9 mouse cellular contexts compared by ENCODE assay signal in the genomic region with DNA sequence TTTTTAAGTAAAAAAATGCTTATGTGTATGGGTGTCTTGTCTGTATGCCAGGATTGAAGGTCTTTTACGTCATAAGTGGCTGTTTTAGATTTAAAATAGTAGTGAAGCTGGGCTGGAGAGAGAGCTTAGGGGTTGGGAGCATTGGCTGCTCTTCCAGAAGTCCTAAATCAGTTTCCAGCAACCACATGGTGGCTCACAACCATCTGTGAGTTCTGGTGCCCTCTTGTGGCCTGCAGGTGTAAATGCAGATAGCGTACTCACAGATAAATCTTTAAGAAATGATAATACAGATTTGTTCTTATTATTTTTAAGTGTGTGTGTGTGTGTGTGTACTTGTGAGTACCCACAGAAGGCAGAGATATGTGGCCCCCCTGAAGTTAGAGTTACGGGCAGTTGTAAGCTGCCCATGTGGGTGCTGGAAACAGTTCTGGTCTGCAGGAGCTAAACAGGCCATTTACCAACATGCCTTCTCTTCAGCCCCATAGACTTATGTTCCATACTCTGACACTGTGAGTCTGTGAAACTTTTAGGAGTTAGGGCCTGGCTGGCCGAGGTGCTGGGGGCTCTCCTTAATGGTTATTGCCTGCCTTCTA. TPM values are rescaled to one million over a fixed set of nuclear protein-coding genes. Genes with fewer than 3 reads are reported as not detected.
DNase-seq lines count a peak whose midpoint lies in the region; ATAC-seq and TF ChIP-seq lines count a peak whose summit lies in the region.
"Had no signal": no experiment of that assay in that cellular context is flagged by ENCODE, and none has a peak within 500 bp of the region (broad histone marks: within the 10 kb centered on the region; RNA-seq: fewer than 3 reads in every experiment).

No protein-coding gene starts in this region.

- no peak overlapping the region for H3K4me2 ChIP-seq in forebrain, embryonic 12.5 days

- H3K9me3 ChIP-seq in forebrain, embryonic 10.5 days = no peaks in the 10 kb centered on the region
- no peaks in the 10 kb centered on the region for H3K9me3 ChIP-seq in forebrain, embryonic 12.5 days

- peak; percentile 81 for TF ChIP-seq CTCF in cortical plate, adult 2 months (IDR thresholded peaks at IDR 0.05; ENCODE audit: extremely low read depth, insufficient read depth, low read length)

- H3K27ac ChIP-seq in forebrain, embryonic 10.5 days = no peak overlapping the region
- H3K27ac ChIP-seq in forebrain, embryonic 12.5 days = no peak overlapping the region
- H3K27ac ChIP-seq in cortical plate, adult 2 months (ENCODE audit: insufficient read depth, low read length) = no peak overlapping the region

- peaks cover 63% of the 10 kb centered on the region for H3K36me3 ChIP-seq in forebrain, embryonic 10.5 days (replicated peaks)
- peaks cover 17% of the 10 kb centered on the region for H3K36me3 ChIP-seq in forebrain, embryonic 12.5 days (replicated peaks)

- no peak overlapping the region for H3K9ac ChIP-seq in forebrain, embryonic 12.5 days

- 52% methylated on average over 4 of the region's 4 CpGs for WGBS in forebrain, embryonic 10.5 days
- WGBS in forebrain, embryonic 12.5 days = 48% methylated on average over 4 of the region's 4 CpGs

- DNase-seq in forebrain, embryonic 10.5 days (ENCODE audit: extremely low spot score, low spot score) = peak; percentile 47
- peak; percentile 81 for DNase-seq in adipocyte (ENCODE audit: low spot score)
- peak; percentile 64 to 73 for DNase-seq in heart, postnatal 14 days
- peak; percentile 70 to 72 for DNase-seq in kidney, postnatal 4 days
- DNase-seq in lung, postnatal 25 days (ENCODE audit: low spot score) = peak; percentile 48
- DNase-seq in right cerebral cortex, adult 18-20 months = peak; percentile 49

- no peak for ATAC-seq in forebrain, embryonic 12.5 days (ENCODE audit: low FRiP score)
- ATAC-seq: Patski had no signal

- intact Hi-C loops in heart, postnatal 14 days (cut with DNase I) = no loop called here

- H3K4me1 ChIP-seq in forebrain, embryonic 10.5 days = no peaks in the 10 kb centered on the region
- H3K4me1 ChIP-seq in forebrain, embryonic 12.5 days = no peaks in the 10 kb centered on the region
- no peaks in the 10 kb centered on the region for H3K4me1 ChIP-seq in cortical plate, adult 2 months (ENCODE audit: control insufficient read depth, insufficient read depth, low read length)

- no peak overlapping the region for H3K4me3 ChIP-seq in forebrain, embryonic 10.5 days
- H3K4me3 ChIP-seq in forebrain, embryonic 12.5 days (replicated peaks) = no peak overlapping the region
- H3K4me3 ChIP-seq in cortical plate, adult 2 months (ENCODE audit: insufficient read depth, low read length) = no peak overlapping the region

- TF ChIP-seq POLR2A in cortical plate, adult 2 months (IDR thresholded peaks at IDR 0.05; ENCODE audit: extremely low read depth, insufficient read depth, low read length) = no peak

- no peaks in the 10 kb centered on the region for H3K27me3 ChIP-seq in forebrain, embryonic 10.5 days (ENCODE audit: poor library complexity, severe bottlenecking)
- no peaks in the 10 kb centered on the region for H3K27me3 ChIP-seq in forebrain, embryonic 12.5 days
- H3K27me3 ChIP-seq: Patski had no signal

RNA-seq across cellular contexts. Expression of a gene that starts 8.6 kb away (rescaled TPM):
- 15.1 and 18.8 TPM in 2 replicates for polyA plus RNA-seq in forebrain, embryonic 10.5 days (2016; fragmentation: Nextera tagmentation; extraction: Ambion mirVana)
- polyA plus RNA-seq in forebrain, embryonic 12.5 days (2016; fragmentation: Nextera tagmentation; extraction: Ambion mirVana) = 24.0 and 29.3 TPM in 2 replicates
- 19.6 and 22.3 TPM in 2 replicates for polyA plus RNA-seq in cortical plate, adult 2 months (2012; rRNA removed)
- total RNA-seq in heart, postnatal 14 days (2021) = 10 to 100 TPM in 1 of 2 experiments, 1 to 10 TPM in 1; 8.9 to 11.4 TPM

RNA-seq across cellular contexts. Expression of a gene that starts 9.1 kb away (rescaled TPM):
- polyA plus RNA-seq in forebrain, embryonic 10.5 days (2016; fragmentation: Nextera tagmentation; extraction: Ambion mirVana) = 21.3 TPM in 2 replicates
- polyA plus RNA-seq in forebrain, embryonic 12.5 days (2016; fragmentation: Nextera tagmentation; extraction: Ambion mirVana) = 24.6 and 24.7 TPM in 2 replicates
- polyA plus RNA-seq in cortical plate, adult 2 months (2012; rRNA removed) = 12.7 and 13.0 TPM in 2 replicates
- 10 to 100 TPM; 16.0 to 17.3 TPM for total RNA-seq in heart, postnatal 14 days (2021)

RNA-seq across cellular contexts. Expression of a gene that starts 9.2 kb away (rescaled TPM):
- 382 and 391 TPM in 2 replicates for polyA plus RNA-seq in forebrain, embryonic 10.5 days (2016; fragmentation: Nextera tagmentation; extraction: Ambion mirVana)
- polyA plus RNA-seq in forebrain, embryonic 12.5 days (2016; fragmentation: Nextera tagmentation; extraction: Ambion mirVana) = 313 and 315 TPM in 2 replicates
- 147 and 150 TPM in 2 replicates for polyA plus RNA-seq in cortical plate, adult 2 months (2012; rRNA removed)
- total RNA-seq in heart, postnatal 14 days (2021) = 10 to 100 TPM; 56.0 to 63.2 TPM

RNA-seq across cellular contexts. Expression of a gene that starts 9.6 kb away (rescaled TPM):
- 3.7 and 3.9 TPM in 2 replicates for polyA plus RNA-seq in forebrain, embryonic 10.5 days (2016; fragmentation: Nextera tagmentation; extraction: Ambion mirVana)
- polyA plus RNA-seq in forebrain, embryonic 12.5 days (2016; fragmentation: Nextera tagmentation; extraction: Ambion mirVana) = 2.2 and 3.1 TPM in 2 replicates
- polyA plus RNA-seq in cortical plate, adult 2 months (2012; rRNA removed) = 0.34 and 0.58 TPM in 2 replicates
- under 1 TPM; 0.66 to 0.96 TPM for total RNA-seq in heart, postnatal 14 days (2021)

RNA-seq across cellular contexts. Expression of a gene that starts 43.2 kb away (rescaled TPM):
- polyA plus RNA-seq in forebrain, embryonic 10.5 days (2016; fragmentation: Nextera tagmentation; extraction: Ambion mirVana) = 3.7 and 4.3 TPM in 2 replicates
- polyA plus RNA-seq in forebrain, embryonic 12.5 days (2016; fragmentation: Nextera tagmentation; extraction: Ambion mirVana) = 2.0 and 2.5 TPM in 2 replicates
- 1.6 and 1.9 TPM in 2 replicates for polyA plus RNA-seq in cortical plate, adult 2 months (2012; rRNA removed)
- under 1 TPM; 0.29 to 0.50 TPM for total RNA-seq in heart, postnatal 14 days (2021)
